In genomic region chr16:59604078-59604781, GRCm38 (mm10) we compare ENCODE assay signal across 10 mouse cellular contexts. TPM values are rescaled to one million over a fixed set of nuclear protein-coding genes. Genes with fewer than 3 reads are reported as not detected.
DNase-seq lines count a peak whose midpoint lies in the region; ATAC-seq and TF ChIP-seq lines count a peak whose summit lies in the region.
"Had no signal": no experiment of that assay in that cellular context is flagged by ENCODE, and none has a peak within 500 bp of the region (broad histone marks: within the 10 kb centered on the region; RNA-seq: fewer than 3 reads in every experiment).

No protein-coding gene starts in this region.

- no peak for TF ChIP-seq POLR2A in CH12.LX (IDR thresholded peaks at IDR 0.05; ENCODE audit: low read depth, low read length)

- H3K9ac ChIP-seq in embryonic facial prominence, embryonic 11.5 days (replicated peaks; ENCODE audit: low read length): no peak overlapping the region
- no peak overlapping the region for H3K9ac ChIP-seq in CH12.LX (ENCODE audit: insufficient read depth, low read depth)
- H3K9ac ChIP-seq in hindbrain, embryonic 11.5 days (ENCODE audit: low read depth, low read length): no peak overlapping the region
- peak overlapping the region; percentile 38; the same call in 1 of the 2 replicates for H3K9ac ChIP-seq in midbrain, embryonic 16.5 days (ENCODE audit: low read depth, low read length)
- H3K9ac ChIP-seq: limb, embryonic 13.5 days had no signal

- H3K4me1 ChIP-seq in embryonic facial prominence, embryonic 11.5 days (ENCODE audit: control insufficient read depth, insufficient read depth, low read length): no peaks in the 10 kb centered on the region
- H3K4me1 ChIP-seq in embryonic facial prominence, embryonic 10.5 days: peaks cover 15% of the 10 kb centered on the region
- H3K4me1 ChIP-seq in CH12.LX (ENCODE audit: control insufficient read depth in 1 of 2, insufficient read depth in 2 of 2): peaks cover 10 to 22% of the 10 kb centered on the region in 2 experiments
- no peaks in the 10 kb centered on the region for H3K4me1 ChIP-seq in hindbrain, embryonic 11.5 days (replicated peaks; ENCODE audit: control insufficient read depth, insufficient read depth, low read length)
- peaks cover 3% of the 10 kb centered on the region; the same call in 1 of the 2 replicates for H3K4me1 ChIP-seq in midbrain, embryonic 16.5 days (ENCODE audit: control insufficient read depth, insufficient read depth, low read length)

- no peak for DNase-seq in embryonic facial prominence, embryonic 11.5 days (ENCODE audit: low spot score)
- no peak for DNase-seq in embryonic facial prominence, embryonic 10.5 days (ENCODE audit: low spot score)
- peak; percentile 50 for DNase-seq in CH12.LX (ENCODE audit: extremely low read depth)
- peak; percentile 44 for DNase-seq in hindbrain, embryonic 11.5 days (ENCODE audit: low spot score)
- DNase-seq in gastrocnemius, postnatal 36 days: no peak
- DNase-seq in urinary bladder, postnatal 10 days (ENCODE audit: low spot score): no peak
- DNase-seq: thymus, adult 2 months had no signal

- dilution Hi-C loops in CH12.LX (cut with MboI; ENCODE audit: extremely low pct_ligation_motif_present, extremely low pct_unique_long_range_greater_than_20kb, low sequenced_read_pairs): no loop called here

- TF ChIP-seq RAD21 in CH12.LX (IDR thresholded peaks at IDR 0.05; ENCODE audit: low read depth, low read length): no peak

- H3K36me3 ChIP-seq in embryonic facial prominence, embryonic 11.5 days (replicated peaks; ENCODE audit: control insufficient read depth, insufficient read depth, low read depth, low read length): no peaks in the 10 kb centered on the region
- H3K36me3 ChIP-seq in embryonic facial prominence, embryonic 10.5 days (replicated peaks): no peaks in the 10 kb centered on the region
- no peaks in the 10 kb centered on the region for H3K36me3 ChIP-seq in CH12.LX (replicated peaks in 1 of 2; ENCODE audit: control insufficient read depth in 1 of 2, insufficient read depth in 1 of 2, low read length in 1 of 2)
- H3K36me3 ChIP-seq in hindbrain, embryonic 11.5 days (ENCODE audit: control insufficient read depth, insufficient read depth, low read length): no peaks in the 10 kb centered on the region
- H3K36me3 ChIP-seq in midbrain, embryonic 16.5 days (ENCODE audit: control insufficient read depth, insufficient read depth, low read length): no peaks in the 10 kb centered on the region
- H3K36me3 ChIP-seq: limb, embryonic 13.5 days had no signal

- no peaks in the 10 kb centered on the region for H3K27me3 ChIP-seq in embryonic facial prominence, embryonic 11.5 days (ENCODE audit: control insufficient read depth, insufficient read depth, low read length)
- no peaks in the 10 kb centered on the region for H3K27me3 ChIP-seq in embryonic facial prominence, embryonic 10.5 days (replicated peaks; ENCODE audit: low read depth, poor library complexity, severe bottlenecking)
- no peaks in the 10 kb centered on the region for H3K27me3 ChIP-seq in CH12.LX (replicated peaks)
- H3K27me3 ChIP-seq in hindbrain, embryonic 11.5 days (ENCODE audit: control insufficient read depth, insufficient read depth, low read length): no peaks in the 10 kb centered on the region
- no peaks in the 10 kb centered on the region; the same call in 1 of the 2 replicates for H3K27me3 ChIP-seq in midbrain, embryonic 16.5 days (ENCODE audit: control insufficient read depth, insufficient read depth, low read depth, low read length)
- H3K27me3 ChIP-seq: limb, embryonic 13.5 days had no signal

- in situ Hi-C loops in CH12.LX (cut with MboI; ENCODE audit: low pct_ligation_motif_present, low pct_unique_long_range_greater_than_20kb, low sequenced_read_pairs): no loop called here

- no peak overlapping the region for H3K4me2 ChIP-seq in embryonic facial prominence, embryonic 11.5 days (ENCODE audit: low read depth, low read length)
- H3K4me2 ChIP-seq in CH12.LX (ENCODE audit: insufficient read depth, low read depth, poor library complexity, severe bottlenecking): peak overlapping the region; percentile 12; the same call in 1 of the 2 replicates
- peak overlapping the region; percentile 30 for H3K4me2 ChIP-seq in hindbrain, embryonic 11.5 days (replicated peaks; ENCODE audit: low read depth, low read length)
- peak overlapping the region; percentile 55 for H3K4me2 ChIP-seq in midbrain, embryonic 16.5 days (ENCODE audit: low read length)
- H3K4me2 ChIP-seq: limb, embryonic 13.5 days had no signal

- TF ChIP-seq CTCF in CH12.LX (conservative IDR thresholded peaks at IDR 0.05 in 1 of 2, IDR thresholded peaks at IDR 0.05 in 1 of 2; ENCODE audit: low read depth in 2 of 2, low read length in 2 of 2): no peak

- ATAC-seq in embryonic facial prominence, embryonic 11.5 days (replicated peaks; ENCODE audit: insufficient number of reproducible peaks, low FRiP score, low TSS enrichment, low read depth): peak; percentile 49; the same call in 1 of the 2 replicates
- ATAC-seq in hindbrain, embryonic 11.5 days (ENCODE audit: low FRiP score): peak; percentile 77
- ATAC-seq in midbrain, embryonic 16.5 days: peak; percentile 68
- no peak for ATAC-seq in activated CD4-positive, CD25-positive, alpha-beta regulatory T cell, adult 4 months

- H3K27ac ChIP-seq in embryonic facial prominence, embryonic 11.5 days (replicated peaks; ENCODE audit: low read depth, low read length): no peak overlapping the region
- H3K27ac ChIP-seq in embryonic facial prominence, embryonic 10.5 days (replicated peaks): no peak overlapping the region
- no peak overlapping the region for H3K27ac ChIP-seq in CH12.LX (ENCODE audit: insufficient read depth, low read depth)
- peak overlapping the region; percentile 67 for H3K27ac ChIP-seq in hindbrain, embryonic 11.5 days (ENCODE audit: low read depth, low read length)
- H3K27ac ChIP-seq in midbrain, embryonic 16.5 days (ENCODE audit: low read length): no peak overlapping the region
- H3K27ac ChIP-seq: limb, embryonic 13.5 days had no signal

- H3K4me3 ChIP-seq in embryonic facial prominence, embryonic 11.5 days (ENCODE audit: low read depth, low read length): no peak overlapping the region
- H3K4me3 ChIP-seq in embryonic facial prominence, embryonic 10.5 days: no peak overlapping the region
- H3K4me3 ChIP-seq in CH12.LX (replicated peaks in 1 of 3; ENCODE audit: low read depth in 2 of 3, low read length in 2 of 3, poor library complexity in 1 of 3): no peak overlapping the region
- no peak overlapping the region for H3K4me3 ChIP-seq in hindbrain, embryonic 11.5 days (ENCODE audit: low read depth, low read length)
- H3K4me3 ChIP-seq in midbrain, embryonic 16.5 days (ENCODE audit: low read depth, low read length): peak overlapping the region; percentile 24
- H3K4me3 ChIP-seq: limb, embryonic 13.5 days had no signal

- H3K9me3 ChIP-seq in embryonic facial prominence, embryonic 11.5 days (replicated peaks; ENCODE audit: control insufficient read depth, low read length): no peaks in the 10 kb centered on the region
- H3K9me3 ChIP-seq in embryonic facial prominence, embryonic 10.5 days: no peaks in the 10 kb centered on the region
- peaks cover 9% of the 10 kb centered on the region for H3K9me3 ChIP-seq in CH12.LX (replicated peaks; ENCODE audit: low read length)
- no peaks in the 10 kb centered on the region for H3K9me3 ChIP-seq in hindbrain, embryonic 11.5 days (ENCODE audit: control insufficient read depth, low read length)
- no peaks in the 10 kb centered on the region for H3K9me3 ChIP-seq in midbrain, embryonic 16.5 days (replicated peaks; ENCODE audit: control insufficient read depth, low read length, poor library complexity, severe bottlenecking)

- H3K79me2 ChIP-seq in CH12.LX (replicated peaks; ENCODE audit: control insufficient read depth, extremely low read depth, insufficient read depth, poor library complexity, severe bottlenecking): no peaks in the 10 kb centered on the region

- peak; percentile 29; the same call in 1 of the 2 replicates for TF ChIP-seq EP300 in CH12.LX (IDR thresholded peaks at IDR 0.05; ENCODE audit: low read length)

- 58% methylated on average over 15 of the region's 15 CpGs for WGBS in embryonic facial prominence, embryonic 11.5 days
- 67% methylated on average over 15 of the region's 15 CpGs for WGBS in embryonic facial prominence, embryonic 10.5 days
- WGBS in hindbrain, embryonic 11.5 days: 32% methylated on average over 15 of the region's 15 CpGs
- 23% methylated on average over 15 of the region's 15 CpGs for WGBS in midbrain, embryonic 16.5 days

- intact Hi-C loops in gastrocnemius, postnatal 36 days (cut with DNase I): loop anchor here (5.0 kb wide), 1 partner anchor 127 kb away; no protein-coding TSS in a partner anchor

TF ChIP-seq in CH12.LX, 34 proteins besides CTCF, POLR2A, EP300 and RAD21 (continues in another document):
- TF ChIP-seq SIN3A (IDR thresholded peaks at IDR 0.05; ENCODE audit: low read length) (peak; percentile 33; the same call in 1 of the 2 replicates), ZNF384 (IDR thresholded peaks at IDR 0.05; ENCODE audit: low read depth, low read length) (no peak), ELF1 (IDR thresholded peaks at IDR 0.05; ENCODE audit: low read depth, low read length) (0 out of 2 replicates have a peak, but pooled peaks have one; percentile 25)

RNA-seq across cellular contexts. Expression of gene Crybg3, which starts 3.5 kb away (rescaled TPM):
- polyA plus RNA-seq in embryonic facial prominence, embryonic 11.5 days (2014; fragmentation: Nextera tagmentation; extraction: Ambion mirVana): 9.2 and 9.3 TPM in 2 replicates
- polyA plus RNA-seq in embryonic facial prominence, embryonic 10.5 days (2016; fragmentation: Nextera tagmentation; extraction: Ambion mirVana): 6.9 and 7.1 TPM in 2 replicates
- 2.8 and 3.0 TPM in 2 replicates for total RNA-seq in CH12.LX (2012; rRNA removed)
- total RNA-seq in CH12.LX (2014; rRNA removed): 2.7 and 3.3 TPM in 2 replicates
- polyA plus RNA-seq in CH12.LX (2012; ENCODE audit: insufficient read length, low read depth): 4.5 and 5.0 TPM in 2 replicates
- 8.3 and 10.4 TPM in 2 replicates for polyA plus RNA-seq in hindbrain, embryonic 11.5 days (2014; fragmentation: Nextera tagmentation; extraction: Ambion mirVana)
- 2.0 and 2.7 TPM in 2 replicates for polyA plus RNA-seq in midbrain, embryonic 16.5 days (2015; fragmentation: Nextera tagmentation; extraction: Ambion mirVana)
- 10 to 100 TPM; 33.7 TPM for total RNA-seq in gastrocnemius, postnatal 36 days (2021)
- polyA plus RNA-seq in activated CD4-positive, CD25-positive, alpha-beta regulatory T cell, adult 4 months (2017; shearing (Covaris generic)): 10 to 100 TPM; 11.6 to 11.7 TPM

RNA-seq across cellular contexts. Expression of gene Arl6, which starts 35.0 kb away (rescaled TPM):
- polyA plus RNA-seq in embryonic facial prominence, embryonic 11.5 days (2014; fragmentation: Nextera tagmentation; extraction: Ambion mirVana): 50.1 and 50.8 TPM in 2 replicates
- 41.6 and 43.4 TPM in 2 replicates for polyA plus RNA-seq in embryonic facial prominence, embryonic 10.5 days (2016; fragmentation: Nextera tagmentation; extraction: Ambion mirVana)
- total RNA-seq in CH12.LX (2012; rRNA removed) (0.08 TPM in 1 of 2 replicates, not detected in the other), CH12.LX (2014; rRNA removed) (0.77 and 0.80 TPM in 2 replicates)
- 0.23 and 0.25 TPM in 2 replicates for polyA plus RNA-seq in CH12.LX (2012; ENCODE audit: insufficient read length, low read depth)
- polyA plus RNA-seq in hindbrain, embryonic 11.5 days (2014; fragmentation: Nextera tagmentation; extraction: Ambion mirVana): 60.6 and 61.7 TPM in 2 replicates
- polyA plus RNA-seq in midbrain, embryonic 16.5 days (2015; fragmentation: Nextera tagmentation; extraction: Ambion mirVana): 58.4 and 67.7 TPM in 2 replicates
- 1 to 10 TPM; 1.9 to 2.0 TPM for total RNA-seq in gastrocnemius, postnatal 36 days (2021)
- polyA plus RNA-seq in activated CD4-positive, CD25-positive, alpha-beta regulatory T cell, adult 4 months (2017; shearing (Covaris generic)): 1 to 10 TPM; 2.7 to 3.2 TPM

Comparison
In these comparisons a context has a peak if more than half of its experiments do, and no peak if none do; other contexts are left out.
1. DNase-seq: peak in CH12.LX (single experiment) and hindbrain, embryonic 11.5 days (single experiment); none in embryonic facial prominence, embryonic 11.5 days (single experiment), embryonic facial prominence, embryonic 10.5 days (single experiment), gastrocnemius, postnatal 36 days (0 of 2) and urinary bladder, postnatal 10 days (single experiment).
2. RNA of gene Arl6, which starts 35.0 kb away (polyA plus RNA-seq): 58.4 to 67.7 TPM in midbrain, embryonic 16.5 days, 60.6 to 61.7 TPM in hindbrain, embryonic 11.5 days, 50.1 to 50.8 TPM in embryonic facial prominence, embryonic 11.5 days and 41.6 to 43.4 TPM in embryonic facial prominence, embryonic 10.5 days; 2.7 to 3.2 TPM in activated CD4-positive, CD25-positive, alpha-beta regulatory T cell, adult 4 months and 0.23 to 0.25 TPM in CH12.LX; every median in the first group is over 10 times any median in the second.